Mouse (Mus musculus) midbrain, embryonic 10.5 days (tissue): Measurements from ENCODE around the gene Sycn. TPM values are rescaled to one million over a fixed set of nuclear protein-coding genes. Genes with fewer than 3 reads are reported as not detected.

Experiments used
- DNase-seq: peaks from one replicate; pipeline ENCODE4 v3.0.0-alpha.2; 2017; ENCODE audit warnings: low spot score
- H3K27ac ChIP-seq: fragments of 300-500 bp; sonication (generic); replicated peaks from 2 replicates; pipeline ENCODE4 v1.5.1; 2016; ENCODE audit warnings: mild to moderate bottlenecking
- H3K27me3 ChIP-seq: fragments of 300-500 bp; sonication (generic); 2 replicates; pipeline ENCODE4 v1.6.1; 2016; ENCODE audit warnings: low read depth, mild to moderate bottlenecking; ENCODE audit not compliant: poor library complexity, severe bottlenecking
- H3K36me3 ChIP-seq: fragments of 300-500 bp; sonication (generic); 2 replicates; pipeline ENCODE4 v1.6.1; 2016; ENCODE audit warnings: mild to moderate bottlenecking, moderate library complexity
- H3K4me1 ChIP-seq: fragments of 300-500 bp; sonication (generic); 2 replicates; pipeline ENCODE4 v1.6.1; 2016
- H3K4me3 ChIP-seq: fragments of 300-500 bp; sonication (generic); 2 replicates; pipeline ENCODE4 v1.5.1; 2016; ENCODE audit warnings: mild to moderate bottlenecking, moderate library complexity
- H3K9me3 ChIP-seq: fragments of 300-500 bp; sonication (generic); replicated peaks from 2 replicates; pipeline ENCODE4 v1.6.1; 2016; ENCODE audit warnings: mild to moderate bottlenecking
- WGBS: fragments of 180-500 bp; shearing (Covaris S2); methylation state at CpG from one replicate; pipeline ENCODE4 v1.1.7; 2016; 5-methylcytosine and 5-hydroxymethylcytosine counted together
- polyA plus RNA-seq: library from polyadenylated mRNA; unstranded; fragments of >200 nt; fragmentation: Nextera tagmentation; extraction: Ambion mirVana; gene quantifications from 2 replicates; pipeline ENCODE4 v1.2.1, GENCODE M21; 2016

The Sycn gene
- polyA plus RNA-seq, 1 experiment from 2014 or later, result not detected

GRCm38 (mm10) chr7:28562951-28563350, 22.3 kb downstream of the Sycn start:
- 94% methylated on average over 13 of the region's 13 CpGs for WGBS
- no peaks in the 10 kb centered on the region for H3K9me3 ChIP-seq
- peaks cover 96% of the 10 kb centered on the region for H3K36me3 ChIP-seq
- H3K4me3 ChIP-seq, result no peak overlapping the region
- no peak overlapping the region for H3K27ac ChIP-seq
- H3K27me3 ChIP-seq, result no peaks in the 10 kb centered on the region
- 0 out of 2 replicates have a peak, but pooled peaks cover 3% of the 10 kb centered on the region for H3K4me1 ChIP-seq
- no peak for DNase-seq

- Histone ChIP-seq H3K9me3 (no peaks in the 10 kb centered on the region), H3K27ac (no peak overlapping the region), H3K4me1 (no peaks in the 10 kb centered on the region), H3K36me3 (peaks cover 92% of the 10 kb centered on the region), H3K4me3 (no peak overlapping the region), H3K27me3 (no peaks in the 10 kb centered on the region)
- no peak for DNase-seq
- 83% methylated on average over 5 of the region's 5 CpGs for WGBS
Observed at GRCm38 (mm10) chr7:28565407-28565806, 24.7 kb downstream of the Sycn start.

GRCm38 (mm10) chr7:28567539-28567938, 26.9 kb downstream of the Sycn start:
- Histone ChIP-seq H3K27ac (no peak overlapping the region), H3K27me3 (no peaks in the 10 kb centered on the region), H3K9me3 (no peaks in the 10 kb centered on the region), H3K36me3 (peaks cover 74% of the 10 kb centered on the region), H3K4me1 (0 out of 2 replicates have a peak, but pooled peaks cover 2% of the 10 kb centered on the region), H3K4me3 (no peak overlapping the region)
- no peak for DNase-seq
- 88% methylated on average over 4 of the region's 4 CpGs for WGBS

GRCm38 (mm10) chr7:28568253-28568652, 27.6 kb downstream of the Sycn start:
- Histone ChIP-seq H3K4me1 (0 out of 2 replicates have a peak, but pooled peaks cover 2% of the 10 kb centered on the region), H3K36me3 (peaks cover 67% of the 10 kb centered on the region), H3K27me3 (no peaks in the 10 kb centered on the region), H3K4me3 (no peak overlapping the region), H3K9me3 (no peaks in the 10 kb centered on the region), H3K27ac (no peak overlapping the region)
- peak; percentile 62 for DNase-seq

GRCm38 (mm10) chr7:28570291-28570981, 29.8 kb downstream of the Sycn start:
- Histone ChIP-seq H3K27me3 (no peaks in the 10 kb centered on the region), H3K36me3 (peaks cover 45% of the 10 kb centered on the region), H3K4me3 (no peak overlapping the region), H3K9me3 (no peaks in the 10 kb centered on the region), H3K27ac (0 out of 2 replicates have a peak overlapping the region, but pooled peaks have one; percentile 14), H3K4me1 (0 out of 2 replicates have a peak, but pooled peaks cover 2% of the 10 kb centered on the region)
- DNase-seq, result no peak
- WGBS, result 76% methylated on average over 12 of the region's 12 CpGs

- Histone ChIP-seq H3K4me1 (0 out of 2 replicates have a peak, but pooled peaks cover 2% of the 10 kb centered on the region), H3K4me3 (no peak overlapping the region), H3K9me3 (no peaks in the 10 kb centered on the region), H3K27me3 (no peaks in the 10 kb centered on the region), H3K36me3 (peaks cover 38% of the 10 kb centered on the region), H3K27ac (no peak overlapping the region)
- DNase-seq, result no peak
- WGBS, result 63% methylated on average over 5 of the region's 5 CpGs
Observed at GRCm38 (mm10) chr7:28570982-28571682, 30.4 kb downstream of the Sycn start.

- H3K9me3 ChIP-seq, result no peaks in the 10 kb centered on the region
- 93% methylated on average over 5 of the region's 5 CpGs for WGBS
Observed at GRCm38 (mm10) chr7:28572689-28573088, 32.0 kb downstream of the Sycn start.

GRCm38 (mm10) chr7:28573236-28573635, 32.6 kb downstream of the Sycn start:
- H3K9me3 ChIP-seq, result no peaks in the 10 kb centered on the region
- 90% methylated on average over 3 of the region's 3 CpGs for WGBS
- H3K27ac ChIP-seq, result no peak overlapping the region
- no peak overlapping the region for H3K4me3 ChIP-seq
- H3K36me3 ChIP-seq, result peaks cover 17% of the 10 kb centered on the region
- DNase-seq, result no peak
- no peaks in the 10 kb centered on the region for H3K27me3 ChIP-seq
- peaks cover 10% of the 10 kb centered on the region; the same call in 1 of the 2 replicates for H3K4me1 ChIP-seq

More at GRCm38 (mm10) chr7:28572689-28573088, 32.0 kb downstream of the Sycn start:
- DNase-seq, result no peak
- no peak overlapping the region for H3K27ac ChIP-seq
- peaks cover 22% of the 10 kb centered on the region for H3K36me3 ChIP-seq
- no peak overlapping the region for H3K4me3 ChIP-seq
- peaks cover 8% of the 10 kb centered on the region; the same call in 1 of the 2 replicates for H3K4me1 ChIP-seq
- no peaks in the 10 kb centered on the region for H3K27me3 ChIP-seq

GRCm38 (mm10) chr7:28575597-28575996, 34.9 kb downstream of the Sycn start:
- no peak overlapping the region for H3K27ac ChIP-seq
- no peak overlapping the region for H3K4me3 ChIP-seq
- peaks cover 19% of the 10 kb centered on the region; the same call in 1 of the 2 replicates for H3K4me1 ChIP-seq
- H3K9me3 ChIP-seq, result no peaks in the 10 kb centered on the region
- no peaks in the 10 kb centered on the region for H3K27me3 ChIP-seq
- no peak for DNase-seq
- peaks cover 3% of the 10 kb centered on the region for H3K36me3 ChIP-seq
- WGBS, result 93% methylated on average over 11 of the region's 11 CpGs

GRCm38 (mm10) chr7:28576271-28576914, 35.7 kb downstream of the Sycn start:
- Histone ChIP-seq H3K4me1 (peaks cover 17% of the 10 kb centered on the region; the same call in 1 of the 2 replicates), H3K27ac (no peak overlapping the region), H3K36me3 (peaks cover 10% of the 10 kb centered on the region), H3K27me3 (no peaks in the 10 kb centered on the region), H3K9me3 (no peaks in the 10 kb centered on the region), H3K4me3 (no peak overlapping the region)
- WGBS, result 79% methylated on average over 5 of the region's 5 CpGs
- no peak for DNase-seq

- no peak overlapping the region for H3K4me3 ChIP-seq
- H3K4me1 ChIP-seq, result peaks cover 17% of the 10 kb centered on the region; the same call in 1 of the 2 replicates
- DNase-seq, result no peak
- H3K36me3 ChIP-seq, result peaks cover 13% of the 10 kb centered on the region
- no peaks in the 10 kb centered on the region for H3K9me3 ChIP-seq
- 87% methylated on average over 9 of the region's 9 CpGs for WGBS
- no peaks in the 10 kb centered on the region for H3K27me3 ChIP-seq
- no peak overlapping the region for H3K27ac ChIP-seq
Observed at GRCm38 (mm10) chr7:28577826-28578542, 37.3 kb downstream of the Sycn start.

- WGBS, result 85% methylated on average over 5 of the region's 5 CpGs
- H3K27ac ChIP-seq, result no peak overlapping the region
- H3K9me3 ChIP-seq, result no peaks in the 10 kb centered on the region
- H3K4me3 ChIP-seq, result no peak overlapping the region
- H3K27me3 ChIP-seq, result no peaks in the 10 kb centered on the region
- H3K4me1 ChIP-seq, result peaks cover 17% of the 10 kb centered on the region; the same call in 1 of the 2 replicates
- no peak for DNase-seq
- peaks cover 18% of the 10 kb centered on the region for H3K36me3 ChIP-seq
Observed at GRCm38 (mm10) chr7:28578543-28579053, 37.9 kb downstream of the Sycn start.
